Mouse (Mus musculus) hindlimb bud, embryonic 11.5 days (tissue): ENCODE measurements around the gene Mcmbp.

Experiments used
- DNase-seq: peaks from one replicate; pipeline ENCODE4 v3.0.0-alpha.2; 2012; ENCODE audit warnings: low read depth, low spot score; ENCODE audit errors: extremely low spot score

Mcmbp gene

DNA sequence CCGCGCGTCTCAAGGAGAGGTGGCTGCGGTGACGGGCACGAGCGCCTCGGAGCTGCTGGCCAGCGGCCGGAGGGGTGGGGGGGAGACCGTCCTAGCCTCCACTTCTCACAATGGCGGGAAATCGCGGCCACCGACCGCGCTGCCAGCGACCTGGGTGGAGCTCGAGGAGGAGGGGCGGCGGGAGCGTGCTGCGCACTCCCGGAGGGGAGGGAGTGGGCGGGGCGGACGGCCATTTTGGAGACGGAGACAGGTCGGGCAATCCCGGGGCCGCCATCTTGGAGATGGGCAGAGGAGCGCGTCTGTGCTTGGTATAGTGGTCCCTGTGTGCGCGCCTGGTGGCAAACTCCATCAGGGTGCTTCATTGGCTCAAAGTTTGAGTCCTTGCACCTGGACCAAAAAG, at the start of gene Mcmbp:
Gene Mcmbp (minus strand): TSS at position 162 of the 400 bp plus-strand sequence.
- DNase-seq: peak; percentile 52

DNA sequence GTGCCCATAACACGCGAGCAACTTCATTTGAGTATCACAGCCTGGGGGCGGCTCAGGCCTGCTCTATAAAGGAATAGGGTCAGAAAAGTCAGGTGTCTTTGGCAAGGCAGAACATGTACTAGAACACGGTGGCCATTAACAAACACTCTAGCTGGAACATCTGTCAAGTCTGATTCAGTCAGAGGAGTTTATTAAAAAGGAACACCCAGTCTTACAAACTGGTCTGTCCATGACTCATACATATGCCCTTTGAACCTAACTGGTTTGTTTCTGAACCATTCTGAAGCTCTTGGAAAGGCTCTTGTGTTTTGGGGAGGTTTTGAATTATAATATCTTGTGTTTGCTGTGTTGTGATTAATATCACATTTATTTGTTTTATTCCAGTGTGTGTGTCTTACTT, 49.8 kb upstream of the Mcmbp start:
- no peak for DNase-seq

DNA sequence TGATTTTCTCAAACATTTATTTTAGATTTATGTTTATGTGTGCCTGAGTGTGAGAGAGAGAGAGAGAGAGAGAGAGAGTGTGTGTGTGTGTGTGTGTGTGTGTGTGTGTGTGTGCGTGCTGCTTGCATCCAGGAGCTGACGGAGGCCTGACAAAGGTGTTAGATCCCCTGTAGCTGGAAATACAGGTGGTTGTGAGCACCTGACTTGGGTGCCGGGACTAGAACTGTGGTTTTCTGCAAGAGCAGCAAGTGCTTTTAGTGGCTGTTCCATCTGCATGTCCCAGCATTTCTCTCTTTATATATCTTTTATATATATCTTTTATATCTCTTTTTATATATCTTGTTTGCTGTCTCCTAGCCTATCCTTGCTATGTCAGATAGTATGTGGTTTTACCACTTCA, 41.6 kb upstream of the Mcmbp start:
- no peak for DNase-seq

DNA sequence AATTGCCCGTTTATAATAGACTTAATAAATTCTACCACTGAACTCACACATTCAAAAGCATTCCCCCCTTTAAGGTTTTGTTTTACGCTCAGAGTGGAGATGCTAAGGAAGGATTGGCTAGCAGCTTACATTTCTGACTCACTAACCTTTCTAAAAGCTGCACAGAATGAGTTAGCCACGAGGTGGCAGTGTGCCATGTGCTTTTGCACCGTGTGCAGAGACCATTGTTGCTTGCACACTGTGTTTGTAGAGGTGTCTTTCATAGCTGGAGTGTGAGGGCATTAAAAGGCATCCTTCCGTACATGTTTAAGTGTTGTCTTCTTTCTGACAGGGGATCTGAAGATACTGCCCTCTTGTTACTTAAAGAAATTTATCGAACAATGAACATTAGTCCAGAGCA, 39.0 kb upstream of the Mcmbp start:
- peak; percentile 56 for DNase-seq

DNA sequence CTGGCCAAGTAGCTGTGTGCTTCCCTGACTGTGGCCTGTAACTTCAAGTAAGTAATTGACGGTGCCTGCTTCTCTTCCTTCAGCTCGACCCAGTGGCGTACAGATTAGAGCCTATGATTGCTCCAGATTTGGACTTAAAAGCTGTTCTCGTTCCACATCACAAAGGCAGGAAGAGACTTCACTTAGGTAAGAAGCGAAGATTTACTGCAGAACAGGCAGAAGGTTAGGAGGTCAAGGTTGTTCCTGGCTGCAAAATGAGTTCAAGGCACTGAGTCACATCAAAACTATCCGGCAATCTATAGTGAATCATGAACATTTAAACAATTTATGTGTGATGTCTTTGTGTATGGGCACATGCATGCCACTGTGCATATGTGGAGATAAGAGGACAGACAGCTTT, 36.9 kb upstream of the Mcmbp start:
- no peak for DNase-seq

DNA sequence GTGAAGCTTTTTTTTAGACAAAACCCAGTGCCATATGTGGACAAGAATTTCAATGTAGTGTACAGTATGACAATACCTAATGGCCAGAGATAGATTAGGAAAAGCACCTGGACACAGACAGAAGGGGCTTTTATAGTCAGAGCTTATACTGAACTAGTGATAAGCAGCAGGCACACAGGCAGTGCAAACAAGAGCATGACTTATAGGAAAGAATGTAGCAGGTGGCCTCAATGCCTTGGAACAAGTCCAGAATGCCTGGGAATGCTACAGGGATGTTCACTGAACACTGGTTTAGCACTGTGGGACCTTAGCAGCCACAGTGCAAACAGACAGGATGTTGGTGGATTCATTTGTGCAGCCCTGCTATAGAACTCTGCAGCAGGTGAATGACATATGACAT, 26.4 kb upstream of the Mcmbp start:
- no peak for DNase-seq

DNA sequence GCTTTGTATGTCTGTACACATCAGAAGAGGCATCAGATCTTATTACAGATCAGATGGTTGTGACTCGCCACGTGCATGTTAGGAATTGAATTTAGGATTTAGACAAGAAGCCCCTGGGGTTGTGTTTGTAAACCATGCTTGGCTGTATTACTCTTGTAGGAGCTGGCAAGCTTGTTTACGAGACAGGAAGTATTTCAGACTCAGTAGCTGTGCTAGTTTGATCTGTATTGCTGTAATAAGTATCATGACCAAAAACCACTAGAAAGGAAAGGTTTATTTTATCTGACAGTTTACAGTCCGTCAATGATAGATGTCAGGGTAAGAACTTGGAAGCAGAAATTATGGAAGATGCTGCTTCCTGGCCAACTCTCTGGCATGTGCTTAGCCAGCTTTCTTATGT, 18.7 kb upstream of the Mcmbp start:
- no peak for DNase-seq

DNA sequence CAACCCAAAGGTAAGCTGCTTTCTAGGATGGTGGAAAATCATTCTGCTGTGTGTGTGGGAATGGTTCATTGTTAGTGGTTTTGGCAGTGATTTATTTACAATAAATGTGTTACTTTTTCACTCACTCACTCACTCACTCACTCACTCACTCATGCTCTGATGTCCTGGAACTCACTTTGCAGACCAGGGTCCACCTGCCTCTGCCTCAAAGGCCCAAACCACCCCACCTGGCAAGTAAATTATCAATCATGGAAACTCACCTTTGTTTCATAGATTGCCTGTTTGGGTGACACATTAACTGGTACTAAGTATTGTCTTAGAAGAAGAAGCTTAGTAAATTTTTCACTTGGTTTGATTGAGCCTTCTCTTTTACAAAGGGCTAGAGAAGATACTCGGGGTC, 15.1 kb upstream of the Mcmbp start:
- no peak for DNase-seq

DNA sequence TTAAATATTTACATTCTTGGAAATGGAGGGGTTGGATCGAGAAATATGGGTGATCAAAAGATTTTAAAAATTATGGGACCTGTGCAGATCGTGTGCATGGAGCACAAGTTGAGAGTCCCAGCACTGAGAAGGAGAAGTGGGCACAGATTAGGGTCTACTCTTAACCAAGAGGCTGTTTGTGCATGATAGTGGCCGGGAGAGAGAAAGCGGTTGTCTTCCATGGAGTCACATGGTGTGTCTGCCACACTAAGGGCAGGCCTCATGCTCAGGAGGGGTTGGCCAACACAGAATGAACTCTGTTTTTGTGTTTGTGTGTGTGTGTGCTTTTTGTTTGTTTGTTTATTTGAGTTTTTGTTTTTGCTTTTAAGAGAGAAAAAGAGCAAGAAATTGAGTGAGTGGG, 11.7 kb upstream of the Mcmbp start:
- DNase-seq: no peak

DNA sequence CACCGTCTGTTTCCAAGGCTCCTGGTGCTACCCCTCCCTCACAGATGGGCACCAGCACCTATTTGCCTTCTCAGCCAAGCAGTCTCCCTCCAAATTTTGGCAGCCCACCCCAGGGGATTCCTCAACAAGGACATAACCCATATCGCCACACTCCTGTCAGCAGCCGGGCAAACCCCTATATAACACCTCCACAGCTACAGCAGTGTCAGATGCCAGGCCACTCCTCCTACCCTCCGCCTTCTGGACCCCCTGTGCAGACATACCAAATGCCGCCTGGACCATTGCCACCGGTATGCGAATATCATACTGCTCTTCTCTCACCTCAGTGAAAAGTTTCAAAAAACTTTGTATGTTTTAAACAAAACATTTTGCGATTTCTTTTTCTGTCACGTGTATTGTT, 10.0 kb upstream of the Mcmbp start:
- DNase-seq: no peak

DNA sequence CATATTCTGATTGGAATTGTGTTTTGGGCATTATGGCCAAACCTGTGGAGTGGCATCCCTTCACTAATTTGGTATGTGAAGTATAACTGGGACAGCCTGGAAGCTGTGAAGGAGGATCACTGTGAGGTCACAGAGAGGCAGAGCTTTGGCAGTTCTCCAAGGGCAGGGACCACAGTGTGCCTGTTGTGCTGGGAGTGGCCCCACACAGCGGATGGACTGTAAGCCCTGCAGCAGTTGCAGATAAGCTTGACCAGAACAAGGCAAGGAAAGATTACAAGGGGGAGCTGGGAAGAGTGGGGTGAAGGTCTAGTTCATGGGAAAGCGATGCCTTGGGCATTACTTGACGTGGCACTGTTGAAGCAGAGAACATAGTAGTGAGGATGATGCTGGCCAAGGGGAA, 8.5 kb upstream of the Mcmbp start:
- no peak for DNase-seq

DNA sequence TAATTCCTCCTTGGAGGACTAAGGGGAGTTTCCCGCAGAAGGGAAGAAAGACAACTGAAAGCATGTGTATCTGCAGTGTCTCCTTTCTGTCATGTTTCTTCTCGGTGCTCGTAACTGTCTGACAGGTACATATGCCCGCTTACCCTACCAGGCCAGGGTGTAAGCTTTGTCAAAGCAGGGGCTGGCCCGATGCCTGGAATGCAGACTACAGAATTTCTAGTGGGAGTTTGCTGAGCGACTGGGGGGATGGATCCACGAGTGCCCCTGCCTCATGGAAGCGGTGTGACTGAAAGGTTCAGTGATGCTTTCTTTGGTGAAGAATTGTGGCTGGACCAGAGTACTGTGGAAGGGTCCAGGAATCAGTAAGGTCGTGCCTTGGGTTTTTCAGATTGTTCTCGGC, 5.9 kb upstream of the Mcmbp start:
- DNase-seq: no peak

DNA sequence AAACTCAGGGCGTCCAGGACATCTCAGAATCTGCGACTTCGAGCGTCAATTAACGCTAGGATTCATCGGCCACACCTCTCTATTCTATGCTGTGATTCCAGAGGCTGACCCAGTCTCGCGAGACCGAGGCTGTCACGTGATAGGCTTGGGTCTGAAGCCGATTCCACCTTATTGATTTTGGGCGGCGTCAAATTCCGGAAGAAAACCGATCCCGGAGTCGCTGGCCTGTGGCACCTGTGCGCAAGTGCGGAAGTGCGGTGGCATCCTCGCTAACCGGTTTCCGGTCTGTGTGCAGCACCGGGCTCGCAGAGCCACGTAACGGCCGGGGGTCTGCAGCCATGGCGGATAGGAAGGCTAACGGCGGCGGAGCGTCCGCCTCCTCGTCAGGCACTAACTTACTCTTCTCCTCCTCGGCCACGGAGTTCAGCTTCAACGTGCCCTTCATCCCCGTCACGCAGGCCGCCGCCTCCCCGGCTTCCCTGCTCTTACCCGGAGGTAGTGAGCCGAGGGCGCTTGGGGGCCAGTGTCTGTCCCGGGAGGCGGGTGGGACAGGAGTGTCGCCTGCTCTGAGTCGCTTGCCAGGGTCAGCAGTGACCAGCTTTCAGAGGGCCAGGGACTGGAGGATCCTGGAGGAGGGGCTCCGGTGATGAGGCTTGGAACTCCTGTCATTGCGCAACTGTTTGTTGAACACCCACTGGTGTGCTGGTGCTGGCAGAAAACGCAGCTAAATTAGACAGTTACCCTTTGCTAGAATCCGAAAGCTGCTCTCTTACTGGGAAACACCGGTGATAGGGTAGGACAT, 4.6 kb upstream of the Mcmbp start, which contains the start of gene Sec23ip:
Gene Sec23ip (plus strand): TSS at position 260 of the 802 bp plus-strand sequence.
- DNase-seq: peak; percentile 96

DNA sequence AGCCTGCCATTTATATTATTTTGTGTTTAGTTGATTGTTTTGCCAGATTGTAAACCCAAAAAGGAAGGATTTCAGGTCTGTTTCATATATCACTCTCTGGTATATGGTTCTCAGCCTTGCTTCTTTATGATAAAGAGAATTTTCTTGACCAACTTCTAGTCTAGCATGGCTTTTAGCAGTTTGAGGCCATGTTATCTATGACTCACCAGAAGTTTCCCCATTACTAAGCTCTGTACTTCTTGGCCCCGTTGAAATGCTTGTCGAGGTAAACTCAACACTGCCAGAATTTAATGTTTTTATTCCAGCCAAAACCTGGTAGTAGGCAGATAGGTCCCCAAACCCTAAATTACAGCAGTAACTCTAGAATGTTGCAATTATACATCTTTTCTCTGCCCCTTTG, 3.6 kb upstream of the Mcmbp start:
- no peak for DNase-seq

DNA sequence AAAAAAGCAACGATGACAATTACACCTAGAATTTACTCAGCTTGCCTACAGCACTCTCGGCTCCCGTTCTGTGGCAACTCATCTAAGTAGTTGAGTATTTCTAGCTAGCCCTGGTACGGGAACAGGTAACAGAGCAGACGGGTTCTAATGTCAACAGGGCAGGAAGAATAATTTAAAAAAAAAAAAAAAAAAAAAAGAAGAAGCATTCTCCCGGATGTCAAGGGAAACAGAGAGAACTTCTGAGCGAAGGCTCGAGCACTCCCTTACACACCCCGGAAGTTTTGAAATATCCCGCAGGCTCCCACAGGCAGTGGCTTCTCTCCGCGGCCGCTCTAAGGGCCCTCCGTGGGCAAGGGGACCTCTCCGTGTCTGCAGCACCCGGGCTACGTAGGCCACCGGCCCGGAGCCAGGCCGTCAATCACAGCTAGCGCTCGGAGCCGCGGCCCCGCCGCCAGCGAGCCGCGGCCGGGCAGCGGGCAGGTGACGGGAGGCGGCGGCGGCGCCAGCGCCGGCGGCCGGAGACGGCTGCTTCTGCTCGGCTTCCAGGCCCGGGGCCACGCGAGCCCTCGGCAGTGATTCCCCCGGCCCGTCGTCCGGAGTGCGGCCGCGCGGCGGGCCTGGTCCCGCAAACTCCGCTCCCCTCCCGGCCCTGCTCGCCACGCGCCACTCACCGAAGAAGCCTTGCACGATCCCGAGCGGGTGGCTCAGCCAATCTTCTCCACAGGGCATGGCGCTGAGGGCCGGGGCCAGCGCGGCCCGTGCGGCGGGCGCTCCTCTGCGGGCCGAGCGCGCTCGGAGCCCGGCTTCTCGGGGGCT, 625 bp downstream of the Mcmbp start:
- no peak for DNase-seq

DNA sequence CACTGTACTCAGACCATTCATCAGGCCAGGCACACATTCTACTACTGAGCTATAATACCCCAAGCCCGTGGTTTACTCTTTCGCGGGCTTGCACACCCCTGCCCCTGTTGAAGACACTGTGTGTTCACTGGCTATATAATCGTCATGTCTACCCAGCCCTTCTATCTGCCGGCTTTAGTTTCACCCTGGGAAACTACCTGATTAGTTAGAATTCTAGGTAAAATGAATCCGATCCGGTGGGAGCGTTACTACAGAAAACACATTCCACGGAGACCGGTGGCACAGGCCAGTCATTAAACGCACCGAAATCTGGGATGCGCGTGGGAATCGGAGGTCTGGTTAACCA, 1.2 kb downstream of the Mcmbp start:
- DNase-seq: no peak

DNA sequence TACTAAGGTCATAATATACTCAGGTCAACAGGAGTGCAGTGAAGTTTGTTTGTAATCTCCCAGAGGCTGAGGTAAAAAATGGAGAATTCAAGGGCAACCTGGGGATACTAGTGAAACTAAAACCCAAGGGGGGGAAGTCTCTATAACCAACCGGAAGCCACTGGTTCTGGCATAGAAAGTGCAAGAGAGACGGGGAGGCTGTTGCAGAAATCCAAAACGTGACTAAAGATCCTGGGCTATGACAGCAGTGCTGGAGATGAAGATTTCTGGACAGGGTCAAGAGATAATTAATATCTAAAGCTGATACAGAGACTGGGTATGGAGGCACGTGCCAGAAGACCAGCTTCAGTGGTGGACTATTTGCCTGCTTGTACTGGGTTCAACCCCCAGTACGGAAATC, 2.3 kb downstream of the Mcmbp start:
- DNase-seq: no peak

DNA sequence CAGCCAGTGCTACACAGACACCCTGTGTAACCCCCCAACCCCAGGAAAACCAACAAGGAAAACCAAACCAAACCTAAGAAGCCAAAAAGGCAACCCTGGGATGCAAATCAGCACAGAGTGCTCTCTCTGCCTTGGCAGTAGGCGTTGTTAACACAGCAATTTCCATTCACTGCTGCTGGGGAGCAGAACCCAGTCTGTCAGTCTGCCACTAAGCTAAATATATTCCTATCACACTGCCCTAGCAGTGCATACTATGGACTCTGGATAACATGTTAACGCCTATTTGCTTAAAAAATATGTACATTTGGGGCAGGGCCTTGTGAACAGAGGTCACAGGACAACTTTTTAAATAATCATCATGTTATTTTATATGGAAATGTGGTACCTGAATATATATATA, 8.7 kb downstream of the Mcmbp start:
- DNase-seq: no peak

DNA sequence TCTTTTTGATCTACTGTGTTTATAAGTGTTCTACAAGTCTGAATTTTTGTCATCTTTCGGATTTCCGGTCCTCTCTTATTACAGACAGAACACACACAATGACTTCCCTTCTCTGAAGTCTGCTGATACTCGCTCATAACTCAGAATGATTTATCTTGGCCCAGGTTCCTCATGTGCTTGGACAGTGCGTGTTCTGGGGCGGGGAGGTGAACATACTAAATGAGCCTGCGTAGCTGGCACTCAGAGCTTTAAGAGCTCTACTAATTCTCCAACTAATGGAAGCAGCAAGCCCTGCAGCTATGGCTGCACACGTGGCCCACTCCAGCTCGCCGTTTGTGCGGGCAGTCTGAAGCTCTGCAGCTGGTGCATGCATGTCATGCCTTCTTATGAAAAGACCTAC, 11.6 kb downstream of the Mcmbp start:
- DNase-seq: no peak

DNA sequence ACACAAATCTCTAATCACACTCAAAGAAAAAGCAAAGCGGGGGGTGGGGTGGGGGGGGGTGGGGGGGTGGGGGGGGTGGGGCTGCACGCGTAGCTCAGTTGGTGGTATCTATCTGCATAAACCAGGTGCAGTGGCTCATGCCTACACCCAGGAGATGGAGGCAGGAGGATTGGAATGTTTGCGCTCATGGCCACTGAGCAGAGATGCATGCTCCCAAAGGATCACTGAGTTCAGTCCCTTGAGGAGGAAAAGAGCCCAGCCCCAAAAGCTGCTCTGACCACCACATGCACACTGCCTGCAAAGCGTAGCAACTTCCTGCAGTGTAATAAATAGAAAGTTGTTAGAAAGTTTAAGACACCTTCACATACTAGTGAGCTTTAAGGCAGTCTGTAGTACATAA, 12.6 kb downstream of the Mcmbp start:
- no peak for DNase-seq

DNA sequence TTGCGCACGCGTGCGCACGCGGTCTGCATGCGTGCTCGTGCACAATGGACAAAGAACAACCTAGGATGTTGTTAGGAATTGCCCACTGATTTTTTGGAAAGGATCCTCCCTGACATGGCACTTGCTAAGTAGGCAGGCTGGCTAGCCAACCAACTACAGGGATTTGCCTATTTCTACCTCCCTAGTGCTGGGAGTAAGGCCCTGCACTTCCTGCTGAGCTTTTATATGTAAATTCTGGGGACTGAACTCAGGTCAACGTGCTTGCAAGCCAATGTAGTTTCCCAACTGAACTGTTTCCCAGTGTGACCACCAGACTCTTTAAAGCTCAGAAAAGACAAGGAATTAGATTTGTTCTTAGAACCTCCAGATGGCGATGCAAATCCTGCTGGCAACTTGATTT, 13.3 kb downstream of the Mcmbp start:
- DNase-seq: no peak

DNA sequence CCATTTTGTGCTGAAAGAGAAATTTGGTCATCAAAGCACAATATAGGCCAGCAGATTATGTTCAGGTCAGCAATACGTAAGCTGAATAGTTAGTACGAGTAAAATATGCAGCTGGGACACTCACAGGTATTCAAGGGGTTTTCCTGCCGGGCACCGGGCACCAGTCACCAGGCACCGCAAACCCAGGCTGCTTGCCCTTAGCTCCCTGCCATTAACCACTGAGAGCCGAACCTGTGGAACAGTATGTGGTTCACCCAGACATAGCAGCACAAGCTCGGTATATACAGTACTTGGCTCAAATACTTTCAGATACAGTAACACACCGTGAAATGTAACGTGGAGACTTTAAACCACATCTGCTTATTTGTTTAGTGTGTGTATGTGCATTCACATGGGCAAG, 15.1 kb downstream of the Mcmbp start:
- DNase-seq: no peak

DNA sequence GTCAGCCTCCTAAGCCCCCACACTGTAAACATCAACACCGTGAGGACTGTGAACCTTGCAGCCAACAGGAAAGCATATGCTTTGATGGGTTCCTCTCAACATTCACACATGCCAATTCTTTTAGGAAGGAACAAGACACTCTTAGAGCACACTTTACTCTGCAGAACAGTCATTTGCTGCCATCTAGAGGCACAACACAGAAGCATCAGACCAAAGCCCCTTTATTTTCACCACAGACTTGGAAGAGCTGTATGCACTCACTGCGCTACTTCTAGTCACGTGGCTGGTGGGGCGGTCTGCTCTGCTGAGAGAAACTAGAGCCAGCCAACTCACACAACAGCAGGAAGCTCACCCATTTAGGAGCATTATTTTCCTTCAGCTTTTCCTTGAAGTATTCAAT, 15.5 kb downstream of the Mcmbp start:
- DNase-seq: peak; percentile 47
